Mouse (Mus musculus) midbrain, postnatal 0 days (tissue): ENCODE measurements around the gene Phactr1. TPM values are rescaled to one million over a fixed set of nuclear protein-coding genes. Genes with fewer than 3 reads are reported as not detected.

Source experiments
- ATAC-seq: fragments of 200-750 bp; cut with Nextera tagmentation; 2 replicates; pipeline ENCODE4 v1.8.0; 2017; ENCODE audit warnings: moderate number of reproducible peaks, mild to moderate bottlenecking, moderate TSS enrichment, moderate library complexity; ENCODE audit not compliant: low FRiP score
- DNase-seq: peaks from one replicate; pipeline ENCODE4 v3.0.0-alpha.2; 2015; ENCODE audit warnings: low spot score
- H3K27ac ChIP-seq: fragments of 300-500 bp; sonication (generic); 2 replicates; pipeline ENCODE4 v1.5.1; 2014; ENCODE audit warnings: low read depth, mild to moderate bottlenecking, low read length, mixed read lengths
- H3K27me3 ChIP-seq: fragments of 300-500 bp; sonication (generic); 2 replicates; pipeline ENCODE4 v1.6.1; 2014; ENCODE audit warnings: low read length, control low read depth, mixed read lengths; ENCODE audit not compliant: insufficient read depth
- H3K36me3 ChIP-seq: fragments of 300-500 bp; sonication (generic); 2 replicates; pipeline ENCODE4 v1.6.1; 2014; ENCODE audit warnings: low read length, control low read depth, mixed read lengths; ENCODE audit not compliant: insufficient read depth
- H3K4me1 ChIP-seq: fragments of 300-500 bp; sonication (generic); 2 replicates; pipeline ENCODE4 v1.6.1; 2014; ENCODE audit warnings: mild to moderate bottlenecking, control low read depth, antibody characterized with exemption, low read length, mixed read lengths; ENCODE audit not compliant: insufficient read depth
- H3K4me2 ChIP-seq: fragments of 300-500 bp; sonication (generic); 2 replicates; pipeline ENCODE4 v1.6.1; 2014; ENCODE audit warnings: low read depth, mild to moderate bottlenecking, low read length, mixed read lengths; ENCODE audit not compliant: poor library complexity, severe bottlenecking
- H3K4me3 ChIP-seq: fragments of 300-500 bp; sonication (generic); 2 replicates; pipeline ENCODE4 v1.5.1; 2014; ENCODE audit warnings: low read depth, mild to moderate bottlenecking, low read length, moderate library complexity
- H3K9ac ChIP-seq: fragments of 300-500 bp; sonication (generic); replicated peaks from 2 replicates; pipeline ENCODE4 v1.6.1; 2014; ENCODE audit warnings: mild to moderate bottlenecking, low read length, moderate library complexity, mixed read lengths; ENCODE audit not compliant: poor library complexity, severe bottlenecking
- H3K9me3 ChIP-seq: fragments of 300-500 bp; sonication (generic); 2 replicates; pipeline ENCODE4 v1.6.1; 2016; ENCODE audit warnings: low read length, control low read depth
- CTCF ChIP-seq: IDR thresholded peaks from 2 replicates; pipeline ENCODE4 v1.5.1; 2016; ENCODE audit warnings: antibody characterized with exemption, mild to moderate bottlenecking
- WGBS: fragments of 180-500 bp; shearing (Covaris S2); extraction: QIAGEN DNeasy Blood & Tissue Kit; methylation state at CpG from one replicate; pipeline ENCODE4 v1.1.7; 2014; 5-methylcytosine and 5-hydroxymethylcytosine counted together
- polyA plus RNA-seq: library from polyadenylated mRNA; unstranded; fragments of >200 nt; fragmentation: Nextera tagmentation; extraction: Ambion mirVana; gene quantifications from 2 replicates; pipeline ENCODE4 v1.2.1, GENCODE M21; 2015
- total RNA-seq: library from RNA; depleted of rRNA; stranded (reverse); fragments of >200 nt; gene quantifications from 2 replicates; pipeline ENCODE4 v1.2.3, GENCODE M21; 2014

Phactr1 gene
- total and polyA plus RNA-seq, 2 experiments from 2014 or later, result 53.9 to 73.7 TPM

DNA sequence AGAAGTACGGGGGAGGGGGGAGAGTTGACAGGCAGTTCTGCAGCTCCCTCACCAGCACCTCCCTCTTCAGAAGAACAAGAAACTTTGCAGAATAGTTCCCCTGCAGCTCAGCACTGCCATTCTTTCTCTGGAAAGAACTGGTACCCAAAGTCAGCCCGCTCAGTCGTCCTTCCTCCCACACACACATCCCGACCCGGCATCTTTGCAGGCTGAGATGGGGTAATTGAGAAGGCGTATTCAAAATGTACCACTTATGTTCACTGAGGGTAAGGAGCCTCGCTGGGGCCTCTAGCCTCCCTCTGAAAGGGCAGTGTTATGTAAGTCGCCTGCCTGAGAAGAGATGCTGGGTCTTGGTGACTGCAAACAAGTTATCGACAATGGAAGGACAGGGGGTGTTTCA is 123.9 kb downstream of the Phactr1 start:
- ATAC-seq (no peak), DNase-seq (no peak)
- no peaks in the 10 kb centered on the region for H3K9me3 ChIP-seq
- WGBS, result 37% methylated on average over 9 of the region's 9 CpGs
- no peak for TF ChIP-seq CTCF
- no peaks in the 10 kb centered on the region for H3K36me3 ChIP-seq
- H3K4me2 ChIP-seq, result no peak overlapping the region
- H3K4me1 ChIP-seq, result no peaks in the 10 kb centered on the region
- H3K27ac ChIP-seq, result no peak overlapping the region
- H3K9ac ChIP-seq, result no peak overlapping the region
- no peak overlapping the region for H3K4me3 ChIP-seq
- H3K27me3 ChIP-seq, result no peaks in the 10 kb centered on the region

DNA sequence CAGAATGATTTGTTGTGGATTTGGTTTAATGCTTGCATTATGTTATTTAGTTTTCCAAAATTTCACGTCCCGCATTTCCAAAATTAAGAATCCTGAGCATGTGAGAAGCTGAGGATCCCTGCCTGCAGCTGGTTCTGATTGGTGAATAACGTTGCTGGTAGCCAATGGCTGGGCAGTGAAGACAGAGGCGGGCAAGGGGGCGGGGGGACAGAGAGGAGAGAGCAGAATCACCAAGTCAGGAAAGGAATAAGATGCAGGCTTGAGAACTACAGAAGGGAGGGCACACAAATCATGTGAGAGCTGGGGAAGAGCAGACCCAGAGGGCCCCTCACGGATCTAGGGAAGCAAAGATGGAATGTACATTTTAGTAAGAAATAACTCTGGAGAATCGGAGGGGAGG is 132.3 kb downstream of the Phactr1 start:
- Histone ChIP-seq H3K9ac (no peak overlapping the region), H3K4me1 (peaks cover 6% of the 10 kb centered on the region; the same call in 1 of the 2 replicates), H3K27me3 (no peaks in the 10 kb centered on the region), H3K9me3 (no peaks in the 10 kb centered on the region), H3K4me3 (no peak overlapping the region), H3K36me3 (no peaks in the 10 kb centered on the region), H3K27ac (no peak overlapping the region), H3K4me2 (peak overlapping the region; percentile 28)
- TF ChIP-seq CTCF, result no peak
- peak; percentile 74 for DNase-seq
- 15% methylated on average over 7 of the region's 7 CpGs for WGBS
- ATAC-seq, result peak; percentile 85

DNA sequence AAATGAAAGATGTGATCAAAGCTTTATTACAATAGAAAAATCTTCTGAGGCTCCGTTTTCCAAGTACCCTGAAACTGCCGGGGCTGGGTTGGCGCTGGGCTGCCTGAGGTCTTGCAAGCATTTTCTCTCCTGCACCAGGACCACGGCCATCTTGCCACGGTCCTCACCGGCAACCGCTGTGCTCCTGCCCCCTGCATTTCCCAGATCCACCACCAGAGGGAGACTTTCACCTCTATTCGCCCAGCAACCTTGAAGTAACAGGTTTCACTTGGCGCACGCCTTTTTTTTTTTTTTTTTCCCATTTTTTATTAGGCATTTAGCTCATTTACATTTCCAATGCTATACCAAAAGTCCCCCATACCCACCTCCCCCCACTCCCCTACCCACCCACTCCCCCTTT is 138.0 kb downstream of the Phactr1 start:
- Histone ChIP-seq H3K27ac (no peak overlapping the region), H3K9me3 (no peaks in the 10 kb centered on the region), H3K9ac (no peak overlapping the region), H3K36me3 (no peaks in the 10 kb centered on the region), H3K27me3 (no peaks in the 10 kb centered on the region), H3K4me2 (no peak overlapping the region), H3K4me3 (no peak overlapping the region), H3K4me1 (peaks cover 3% of the 10 kb centered on the region; the same call in 1 of the 2 replicates)
- DNase-seq (peak; percentile 33), ATAC-seq (no peak)
- peak; percentile 73 for TF ChIP-seq CTCF
- WGBS, result 63% methylated on average over 10 of the region's 10 CpGs

DNA sequence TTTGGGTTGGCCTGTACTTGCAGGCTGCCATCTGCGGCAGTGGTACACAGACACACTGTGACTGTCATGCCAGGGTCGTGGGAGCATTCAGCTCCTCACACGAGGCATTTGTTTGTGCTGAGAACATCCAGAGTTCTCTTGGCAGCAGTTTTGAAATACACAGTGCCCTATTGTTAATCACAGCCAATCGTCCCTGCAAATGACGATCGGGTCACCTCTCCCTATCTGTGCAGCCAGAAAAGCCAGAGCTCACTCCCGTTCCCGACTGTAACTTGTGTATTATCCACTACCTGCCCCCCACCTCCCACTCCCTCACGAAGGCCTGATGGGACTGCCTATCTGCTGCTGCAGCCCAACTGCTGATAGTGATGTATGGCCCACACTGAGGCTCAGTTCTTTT is 140.1 kb downstream of the Phactr1 start:
- Histone ChIP-seq H3K27ac (no peak overlapping the region), H3K4me2 (no peak overlapping the region), H3K4me3 (no peak overlapping the region), H3K27me3 (no peaks in the 10 kb centered on the region), H3K36me3 (no peaks in the 10 kb centered on the region), H3K9me3 (no peaks in the 10 kb centered on the region), H3K4me1 (no peaks in the 10 kb centered on the region), H3K9ac (no peak overlapping the region)
- WGBS, result 54% methylated on average over 9 of the region's 9 CpGs
- 0 out of 2 replicates have a peak, but pooled peaks have one; percentile 54 for ATAC-seq
- TF ChIP-seq CTCF, result no peak
- peak; percentile 66 for DNase-seq

DNA sequence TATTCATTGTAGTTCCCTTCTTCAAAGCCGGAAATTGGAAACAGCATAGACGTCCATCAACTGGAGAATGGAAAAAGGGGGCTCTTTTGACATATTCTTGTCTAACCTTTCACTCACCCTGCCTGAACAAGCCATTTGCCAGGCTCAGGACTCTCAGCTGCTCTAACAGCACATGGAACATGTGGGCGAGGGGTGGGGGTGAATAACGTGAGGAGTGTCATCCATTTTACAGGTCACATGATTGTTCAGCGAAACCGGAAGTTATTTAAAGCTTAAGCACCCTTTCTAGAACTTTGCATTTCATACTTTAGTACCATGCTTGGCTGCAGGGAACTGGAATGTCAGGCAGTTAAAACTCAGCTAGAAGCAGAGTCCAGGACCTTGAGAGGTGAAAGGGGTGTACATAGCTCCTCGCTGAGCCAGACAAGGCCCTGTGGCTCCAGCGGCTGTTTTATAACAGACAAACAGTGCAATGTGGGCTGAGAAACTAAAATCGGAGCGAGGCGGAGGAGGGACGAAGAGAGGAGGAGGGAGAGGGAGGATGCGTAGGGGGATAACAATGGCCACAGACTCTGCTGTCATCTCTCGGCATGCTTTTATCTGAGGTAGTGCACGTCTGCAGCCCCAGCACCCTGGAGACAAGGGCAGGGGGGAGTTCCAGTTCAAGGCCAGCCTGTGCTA is 141.1 kb downstream of the Phactr1 start:
- H3K36me3 ChIP-seq, result no peaks in the 10 kb centered on the region
- H3K27me3 ChIP-seq, result no peaks in the 10 kb centered on the region
- H3K9me3 ChIP-seq, result no peaks in the 10 kb centered on the region
- no peak overlapping the region for H3K4me2 ChIP-seq
- no peak overlapping the region for H3K9ac ChIP-seq
- ATAC-seq, result no peak
- H3K27ac ChIP-seq, result no peak overlapping the region
- DNase-seq, result no peak
- H3K4me1 ChIP-seq, result no peaks in the 10 kb centered on the region
- WGBS, result 55% methylated on average over 15 of the region's 15 CpGs
- H3K4me3 ChIP-seq, result no peak overlapping the region
- TF ChIP-seq CTCF, result no peak

DNA sequence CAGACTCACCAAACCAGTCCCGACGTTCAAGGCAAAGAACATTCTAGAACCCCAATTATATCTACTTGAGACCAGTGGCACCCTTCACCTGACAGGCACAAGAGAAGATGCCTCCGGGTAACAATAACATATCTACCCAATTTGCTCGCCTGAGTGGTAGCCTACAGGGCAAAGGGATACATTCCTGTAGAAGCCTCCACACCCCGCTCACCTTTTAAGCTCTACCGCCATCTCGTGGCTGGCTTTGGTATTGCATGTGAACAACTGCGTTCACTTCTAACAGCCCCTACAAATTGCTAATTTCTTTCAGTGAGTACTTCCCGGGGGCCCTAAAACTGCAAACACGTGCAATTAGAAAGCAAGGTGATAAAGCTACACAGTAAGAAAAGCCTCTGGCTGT is 142.1 kb downstream of the Phactr1 start:
- WGBS, result 20% methylated on average over 10 of the region's 10 CpGs
- no peaks in the 10 kb centered on the region for H3K36me3 ChIP-seq
- H3K4me2 ChIP-seq, result no peak overlapping the region
- H3K4me1 ChIP-seq, result no peaks in the 10 kb centered on the region
- H3K9me3 ChIP-seq, result no peaks in the 10 kb centered on the region
- TF ChIP-seq CTCF, result peak; percentile 98
- DNase-seq (peak; percentile 78), ATAC-seq (no peak)
- no peak overlapping the region for H3K27ac ChIP-seq
- H3K4me3 ChIP-seq, result no peak overlapping the region
- no peak overlapping the region for H3K9ac ChIP-seq
- H3K27me3 ChIP-seq, result no peaks in the 10 kb centered on the region
